In genomic region chrX:87663856-87664255, GRCm38 (mm10) we compare ENCODE assay signal across 16 mouse cellular contexts.
"Had no signal": no experiment of that assay in that cellular context is flagged by ENCODE, and none has a peak within 500 bp of the region (broad histone marks: within the 10 kb centered on the region; RNA-seq: fewer than 3 reads in every experiment).

No protein-coding gene starts in this region.

- H3K27me3 ChIP-seq: liver, embryonic 13.5 days; midbrain, embryonic 15.5 days; neural tube, embryonic 13.5 days; stomach, embryonic 15.5 days had no signal

- H3K36me3 ChIP-seq: liver, embryonic 13.5 days; midbrain, embryonic 15.5 days; neural tube, embryonic 13.5 days; stomach, embryonic 15.5 days had no signal

- DNase-seq: kidney, postnatal 14 days; kidney, postnatal 4 days; liver, embryonic 13.5 days; lung, adult 2 months; lung, postnatal 14 days; lung, postnatal 4 days; retina, postnatal 1 day; right cerebral cortex, postnatal 25 days; spleen, adult 18-20 months; thymus, adult 18-20 months; thymus, postnatal 36 days had no signal

- H3K4me3 ChIP-seq: liver, embryonic 13.5 days; midbrain, embryonic 15.5 days; myocyte; neural tube, embryonic 13.5 days; stomach, embryonic 15.5 days had no signal

- H3K4me2 ChIP-seq: liver, embryonic 13.5 days; midbrain, embryonic 11.5 days; midbrain, embryonic 15.5 days; neural tube, embryonic 13.5 days; stomach, embryonic 15.5 days had no signal

- H3K9ac ChIP-seq: liver, embryonic 13.5 days; midbrain, embryonic 15.5 days; neural tube, embryonic 13.5 days; stomach, embryonic 15.5 days had no signal

- H3K9me3 ChIP-seq: liver, embryonic 13.5 days; midbrain, embryonic 15.5 days; neural tube, embryonic 13.5 days; stomach, embryonic 15.5 days had no signal

- H3K27ac ChIP-seq: liver, embryonic 13.5 days; midbrain, embryonic 15.5 days; neural tube, embryonic 13.5 days; stomach, embryonic 15.5 days had no signal

- ATAC-seq: midbrain, embryonic 15.5 days had no signal

- H3K4me1 ChIP-seq: liver, embryonic 13.5 days; midbrain, embryonic 15.5 days; neural tube, embryonic 13.5 days; stomach, embryonic 15.5 days had no signal
